Mouse (Mus musculus) heart, embryonic 12.5 days (tissue): ENCODE results near the gene Dnttip2. TPM values are rescaled to one million over a fixed set of nuclear protein-coding genes. Genes with fewer than 3 reads are reported as not detected.

Experiments
- ATAC-seq: fragments of 200-750 bp; cut with Nextera tagmentation; 2 replicates; pipeline ENCODE4 v1.8.0; 2017; ENCODE audit warnings: moderate TSS enrichment, moderate library complexity; ENCODE audit not compliant: insufficient number of reproducible peaks, low FRiP score
- H3K27ac ChIP-seq: fragments of 300-500 bp; sonication (generic); 2 replicates; pipeline ENCODE4 v1.5.1; 2016; ENCODE audit warnings: mild to moderate bottlenecking, moderate library complexity; ENCODE audit not compliant: poor library complexity, severe bottlenecking
- H3K27me3 ChIP-seq: fragments of 300-500 bp; sonication (generic); replicated peaks from 2 replicates; pipeline ENCODE4 v1.6.1; 2016; ENCODE audit warnings: mild to moderate bottlenecking, moderate library complexity
- H3K36me3 ChIP-seq: fragments of 300-500 bp; sonication (generic); 2 replicates; pipeline ENCODE4 v1.6.1; 2016; ENCODE audit warnings: mild to moderate bottlenecking, moderate library complexity
- H3K4me1 ChIP-seq: fragments of 300-500 bp; sonication (generic); replicated peaks from 2 replicates; pipeline ENCODE4 v1.6.1; 2016; ENCODE audit warnings: mild to moderate bottlenecking
- H3K4me2 ChIP-seq: fragments of 300-500 bp; sonication (generic); 2 replicates; pipeline ENCODE4 v1.6.1; 2016; ENCODE audit warnings: mild to moderate bottlenecking, moderate library complexity
- H3K4me3 ChIP-seq: fragments of 300-500 bp; sonication (generic); 2 replicates; pipeline ENCODE4 v1.5.1; 2016; ENCODE audit warnings: mild to moderate bottlenecking
- H3K9ac ChIP-seq: fragments of 300-500 bp; sonication (generic); 2 replicates; pipeline ENCODE4 v1.6.1; 2016; ENCODE audit warnings: mild to moderate bottlenecking, moderate library complexity
- H3K9me3 ChIP-seq: fragments of 300-500 bp; sonication (generic); replicated peaks from 2 replicates; pipeline ENCODE4 v1.6.1; 2016; ENCODE audit warnings: mild to moderate bottlenecking, moderate library complexity
- WGBS: fragments of 180-500 bp; shearing (Covaris S2); methylation state at CpG from one replicate; pipeline ENCODE4 v1.1.7; 2016; 5-methylcytosine and 5-hydroxymethylcytosine counted together
- polyA plus RNA-seq: library from polyadenylated mRNA; unstranded; fragments of >200 nt; fragmentation: Nextera tagmentation; extraction: Ambion mirVana; gene quantifications from 2 replicates; pipeline ENCODE4 v1.2.1, GENCODE M21; 2016

Dnttip2 gene
- polyA plus RNA-seq, 1 experiment from 2014 or later: 50.1 TPM

DNA sequence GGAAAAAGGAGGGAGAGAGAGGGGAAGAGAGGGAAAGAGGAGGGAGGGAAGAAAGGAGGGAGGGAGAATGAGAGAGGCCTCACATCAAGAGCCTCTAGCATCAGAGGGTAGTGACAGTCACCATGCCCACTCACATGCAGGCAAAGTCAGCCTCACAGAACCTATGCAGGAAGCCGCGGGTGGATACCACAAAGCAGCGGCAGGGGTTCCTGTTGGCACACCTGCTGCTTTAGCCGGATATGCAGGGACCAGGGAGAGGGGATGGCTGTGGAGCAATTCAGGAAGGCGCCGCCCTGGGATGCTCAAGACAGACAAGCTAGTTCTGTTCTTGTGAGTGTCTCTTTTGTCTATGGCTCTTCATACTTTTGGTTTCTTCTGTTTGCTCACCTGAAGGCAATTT, 34.8 kb downstream of the Dnttip2 start:
- H3K27me3 ChIP-seq: peaks cover 64% of the 10 kb centered on the region

DNA sequence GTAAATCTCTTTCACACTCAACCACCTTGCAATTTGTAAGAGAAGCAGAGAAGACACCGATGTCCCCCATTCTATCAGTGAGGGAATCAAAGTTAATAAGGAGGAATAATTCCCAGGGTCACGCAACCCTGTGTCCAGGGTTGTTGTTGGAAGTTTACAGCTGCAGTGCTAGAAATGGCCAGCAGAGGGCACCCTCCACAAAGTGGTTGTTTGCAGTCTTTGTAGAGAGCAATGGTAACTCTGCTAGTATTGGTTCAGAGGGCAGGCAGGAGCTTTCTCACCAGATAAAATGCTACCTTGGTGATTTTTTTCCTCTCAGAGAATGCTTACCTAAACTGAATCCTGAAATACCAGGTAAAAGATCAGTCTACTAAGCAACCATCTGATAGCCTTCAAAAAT, 37.9 kb downstream of the Dnttip2 start:
- 20% methylated on average over 2 of the region's 2 CpGs for WGBS
- Histone ChIP-seq H3K36me3 (no peaks in the 10 kb centered on the region), H3K27ac (no peak overlapping the region), H3K4me2 (no peak overlapping the region), H3K4me3 (no peak overlapping the region), H3K9me3 (no peaks in the 10 kb centered on the region), H3K9ac (no peak overlapping the region), H3K4me1 (peaks cover 15% of the 10 kb centered on the region), H3K27me3 (peaks cover 54% of the 10 kb centered on the region)
- no peak for ATAC-seq

More for the DNA sequence above, 34.8 kb downstream of the Dnttip2 start:
- H3K27ac ChIP-seq: no peak overlapping the region
- H3K4me2 ChIP-seq: no peak overlapping the region
- no peak for ATAC-seq
- peaks cover 3% of the 10 kb centered on the region for H3K4me1 ChIP-seq
- no peak overlapping the region for H3K9ac ChIP-seq
- H3K4me3 ChIP-seq: no peak overlapping the region
- no peaks in the 10 kb centered on the region for H3K9me3 ChIP-seq
- H3K36me3 ChIP-seq: no peaks in the 10 kb centered on the region
- 22% methylated on average over 6 of the region's 6 CpGs for WGBS

DNA sequence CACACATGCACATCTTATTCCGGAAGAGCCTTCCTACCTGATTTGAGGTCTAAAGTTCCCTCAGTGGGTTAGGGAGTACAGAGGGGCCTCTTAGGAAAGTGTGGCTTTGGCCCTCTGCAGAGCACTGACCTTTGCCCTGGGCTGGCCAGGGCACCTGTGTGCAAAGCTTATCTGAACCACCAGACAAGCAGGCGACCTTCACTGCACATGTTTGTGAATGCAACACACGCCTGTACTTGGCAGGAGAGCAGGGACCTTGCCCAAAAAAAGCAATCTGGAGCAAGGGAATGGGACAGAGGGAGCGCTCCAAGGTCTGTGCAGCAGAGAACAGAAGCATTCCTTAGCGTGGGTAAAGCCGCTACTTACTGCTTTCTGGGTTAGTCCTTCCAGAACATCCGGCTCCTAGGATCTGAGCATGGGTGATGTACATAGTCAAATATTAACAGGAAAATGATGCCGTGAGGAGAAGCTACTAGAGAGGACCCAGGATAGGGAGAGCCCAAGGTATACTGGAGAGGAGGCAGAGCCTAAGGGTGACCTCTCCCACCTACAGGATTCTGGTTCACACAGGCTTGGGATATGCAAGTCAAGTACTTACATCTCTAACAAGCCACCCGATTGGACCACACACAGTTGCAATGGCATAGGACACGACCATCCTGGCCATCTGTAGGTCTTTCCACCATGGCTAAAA, 38.9 kb downstream of the Dnttip2 start:
- peaks cover 60% of the 10 kb centered on the region for H3K27me3 ChIP-seq
- no peak overlapping the region for H3K9ac ChIP-seq
- H3K4me2 ChIP-seq: no peak overlapping the region
- no peak overlapping the region for H3K27ac ChIP-seq
- no peaks in the 10 kb centered on the region for H3K36me3 ChIP-seq
- WGBS: 70% methylated on average over 10 of the region's 10 CpGs
- H3K4me3 ChIP-seq: no peak overlapping the region
- H3K4me1 ChIP-seq: peaks cover 18% of the 10 kb centered on the region
- ATAC-seq: no peak
- H3K9me3 ChIP-seq: no peaks in the 10 kb centered on the region

DNA sequence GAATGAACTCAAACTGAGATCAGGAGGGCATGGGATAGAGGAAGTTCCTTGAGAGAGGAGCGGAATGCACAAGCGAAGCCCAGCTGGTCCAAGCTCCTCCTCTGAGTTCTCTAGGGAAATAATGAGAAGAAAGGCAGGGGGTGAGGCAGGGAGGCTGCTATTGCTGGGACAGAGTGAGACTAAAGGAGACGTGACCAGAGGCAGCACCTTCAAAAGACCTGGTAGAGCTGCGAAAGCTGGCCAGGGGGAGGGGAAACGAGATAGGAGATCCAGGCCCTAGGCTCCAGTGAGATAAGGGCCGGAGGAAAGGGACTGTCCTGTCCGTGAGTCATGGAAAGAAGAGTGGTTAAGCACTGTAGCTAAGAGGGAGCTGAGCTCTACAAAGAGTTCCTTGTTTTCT, 39.7 kb downstream of the Dnttip2 start:
- H3K36me3 ChIP-seq: no peaks in the 10 kb centered on the region
- peaks cover 18% of the 10 kb centered on the region for H3K4me1 ChIP-seq
- peak overlapping the region; percentile 33; the same call in 1 of the 2 replicates for H3K4me2 ChIP-seq
- 10% methylated on average over 7 of the region's 7 CpGs for WGBS
- no peaks in the 10 kb centered on the region for H3K9me3 ChIP-seq
- peaks cover 59% of the 10 kb centered on the region for H3K27me3 ChIP-seq
- ATAC-seq: peak; percentile 43; the same call in 1 of the 2 replicates
- no peak overlapping the region for H3K9ac ChIP-seq
- H3K4me3 ChIP-seq: no peak overlapping the region
- no peak overlapping the region for H3K27ac ChIP-seq

DNA sequence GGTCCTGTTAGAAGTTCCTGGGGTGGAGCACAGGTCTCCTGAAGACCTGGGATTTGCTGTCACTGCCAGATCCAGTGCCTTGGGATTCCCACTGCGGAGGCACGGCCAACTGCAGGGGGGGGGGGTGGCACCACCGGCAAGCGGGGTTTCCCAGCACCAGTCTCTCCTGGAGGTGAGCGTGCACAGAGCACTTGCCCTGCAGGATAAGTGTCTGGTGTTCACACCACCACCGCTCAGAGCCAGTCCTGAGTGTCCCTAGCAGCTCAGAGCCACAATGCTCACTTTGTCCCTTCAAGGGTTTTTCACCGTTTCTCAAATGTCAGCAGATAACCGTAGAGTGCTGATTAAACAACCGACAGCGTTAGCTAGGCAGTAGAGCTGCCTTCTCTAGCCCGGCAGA, 42.4 kb downstream of the Dnttip2 start:
- Histone ChIP-seq H3K9me3 (no peaks in the 10 kb centered on the region), H3K4me1 (peaks cover 18% of the 10 kb centered on the region), H3K27ac (no peak overlapping the region), H3K4me2 (peak overlapping the region; percentile 57), H3K4me3 (peak overlapping the region; percentile 15; the same call in 1 of the 2 replicates), H3K36me3 (no peaks in the 10 kb centered on the region), H3K27me3 (peaks cover 60% of the 10 kb centered on the region), H3K9ac (no peak overlapping the region)
- ATAC-seq: no peak
- WGBS: 7% methylated on average over 11 of the region's 11 CpGs

DNA sequence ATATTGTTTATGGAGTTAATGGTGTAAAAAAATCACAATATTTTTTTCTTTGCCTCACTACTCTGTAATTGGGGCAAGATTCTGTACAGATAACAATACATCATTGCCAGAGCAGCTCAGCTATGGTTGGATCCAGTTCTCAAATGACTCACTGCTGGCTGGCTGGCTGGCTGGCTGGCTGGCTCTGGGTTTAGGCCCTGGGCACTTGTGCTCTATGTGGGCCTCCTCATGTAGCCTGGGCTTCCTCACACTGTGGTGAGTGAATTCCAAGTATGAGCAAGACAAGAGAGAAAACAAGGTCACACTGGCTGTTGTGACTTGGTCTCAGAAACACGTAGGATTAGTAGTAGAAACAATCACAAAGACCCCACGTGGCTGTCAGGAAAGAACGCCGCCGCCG, 43.2 kb downstream of the Dnttip2 start:
- Histone ChIP-seq H3K9me3 (no peaks in the 10 kb centered on the region), H3K4me2 (no peak overlapping the region), H3K4me3 (no peak overlapping the region), H3K9ac (no peak overlapping the region), H3K4me1 (peaks cover 18% of the 10 kb centered on the region), H3K27me3 (peaks cover 66% of the 10 kb centered on the region), H3K27ac (no peak overlapping the region), H3K36me3 (no peaks in the 10 kb centered on the region)
- ATAC-seq: no peak
- 77% methylated on average over 6 of the region's 6 CpGs for WGBS

DNA sequence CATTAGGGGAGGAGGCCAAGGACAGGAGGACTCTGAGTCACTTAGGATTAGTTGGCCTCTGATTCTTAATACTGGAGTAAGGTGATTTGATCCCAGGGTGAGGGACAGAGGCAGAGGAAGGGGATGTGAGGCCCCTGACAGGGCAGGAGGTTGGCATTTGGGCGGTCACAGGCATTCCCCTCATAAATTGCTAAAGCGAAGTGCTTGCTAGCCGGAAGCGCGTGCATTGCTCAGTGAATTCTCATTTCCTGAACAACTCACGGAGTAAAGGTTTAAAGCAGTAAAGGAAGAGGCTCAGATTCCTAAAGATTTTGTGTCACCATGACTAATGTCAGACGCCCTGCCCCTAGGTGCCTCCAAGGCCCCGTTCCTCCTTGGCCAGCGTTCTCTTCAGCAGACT, 48.0 kb downstream of the Dnttip2 start:
- WGBS: 73% methylated on average over 9 of the region's 9 CpGs

DNA sequence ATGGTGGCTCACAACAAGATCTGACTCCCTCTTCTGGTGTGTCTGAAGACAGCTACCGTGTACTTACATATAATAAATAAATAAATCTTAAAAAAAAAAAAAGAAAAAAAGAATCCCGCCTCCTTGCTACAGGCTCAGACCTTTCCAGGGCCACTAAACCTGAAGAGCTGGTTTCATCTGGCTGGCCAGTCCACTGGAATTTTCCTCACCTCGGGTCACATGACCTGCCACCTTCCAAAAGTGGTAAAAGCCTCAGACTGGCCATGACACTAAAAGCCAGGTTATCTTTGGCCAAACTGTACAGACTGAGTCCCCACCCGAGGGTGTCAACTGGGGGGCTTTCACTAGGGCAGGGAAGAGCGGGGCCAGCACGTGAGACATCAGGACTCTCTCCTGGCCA, 49.7 kb downstream of the Dnttip2 start:
- no peaks in the 10 kb centered on the region for H3K36me3 ChIP-seq
- 84% methylated on average over 6 of the region's 6 CpGs for WGBS
- H3K9me3 ChIP-seq: no peaks in the 10 kb centered on the region
- no peak overlapping the region for H3K27ac ChIP-seq
- no peaks in the 10 kb centered on the region for H3K4me1 ChIP-seq
- no peak overlapping the region for H3K4me2 ChIP-seq
- no peak for ATAC-seq
- H3K9ac ChIP-seq: no peak overlapping the region
- H3K4me3 ChIP-seq: no peak overlapping the region
- peaks cover 77% of the 10 kb centered on the region for H3K27me3 ChIP-seq

More for the DNA sequence above, 48.0 kb downstream of the Dnttip2 start:
- H3K36me3 ChIP-seq: no peaks in the 10 kb centered on the region
- no peak overlapping the region for H3K27ac ChIP-seq
- no peak overlapping the region for H3K9ac ChIP-seq
- H3K27me3 ChIP-seq: peaks cover 82% of the 10 kb centered on the region
- H3K4me1 ChIP-seq: 0 out of 2 replicates have a peak, but pooled peaks cover 3% of the 10 kb centered on the region
- H3K4me2 ChIP-seq: no peak overlapping the region
- H3K4me3 ChIP-seq: no peak overlapping the region
- no peaks in the 10 kb centered on the region for H3K9me3 ChIP-seq
- ATAC-seq: no peak

DNA sequence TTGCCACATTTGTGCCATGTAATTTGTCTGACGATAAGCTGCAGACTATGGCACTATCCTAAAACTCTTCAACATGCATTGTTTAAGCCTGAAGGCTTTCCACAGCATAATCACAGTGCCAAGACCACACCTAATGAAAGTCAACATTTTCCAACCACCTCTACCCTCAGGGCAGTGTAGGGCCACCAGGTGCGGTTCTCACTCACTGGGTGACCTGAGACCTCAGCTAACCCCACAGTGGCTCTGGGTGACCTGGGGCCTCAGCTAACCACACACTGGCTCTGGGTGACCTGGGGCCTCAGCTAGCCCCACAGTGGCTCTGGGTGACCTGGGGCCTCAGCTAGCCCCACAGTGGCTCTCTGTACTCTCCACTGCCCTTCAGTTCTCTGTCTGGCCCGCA, 50.3 kb downstream of the Dnttip2 start:
- Histone ChIP-seq H3K4me1 (no peaks in the 10 kb centered on the region), H3K9me3 (no peaks in the 10 kb centered on the region), H3K4me2 (no peak overlapping the region), H3K27ac (no peak overlapping the region), H3K27me3 (peaks cover 77% of the 10 kb centered on the region), H3K36me3 (no peaks in the 10 kb centered on the region), H3K4me3 (no peak overlapping the region), H3K9ac (no peak overlapping the region)
- ATAC-seq: no peak
- WGBS: 89% methylated on average over 3 of the region's 3 CpGs

DNA sequence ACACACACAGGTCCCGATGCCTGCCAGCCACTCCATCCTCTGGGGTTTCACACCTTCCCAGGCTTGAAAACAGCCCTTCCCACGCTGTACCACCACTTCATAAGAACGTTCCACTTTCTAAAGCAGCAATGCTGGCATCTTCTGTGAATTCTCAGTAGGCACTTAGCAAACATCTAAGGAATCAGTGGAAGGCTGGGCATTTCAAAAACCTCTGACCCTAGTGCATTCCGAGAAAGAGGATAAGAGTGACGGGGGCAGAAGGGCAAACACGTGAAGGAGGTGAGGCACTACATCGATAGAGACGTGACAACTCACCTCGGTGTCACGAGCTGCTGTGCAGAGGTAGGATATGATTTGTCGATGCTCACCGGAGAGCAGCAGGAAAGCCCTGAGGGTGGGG, 56.3 kb downstream of the Dnttip2 start:
- no peak for ATAC-seq
- H3K27me3 ChIP-seq: peaks cover 77% of the 10 kb centered on the region
- WGBS: 58% methylated on average over 12 of the region's 12 CpGs

DNA sequence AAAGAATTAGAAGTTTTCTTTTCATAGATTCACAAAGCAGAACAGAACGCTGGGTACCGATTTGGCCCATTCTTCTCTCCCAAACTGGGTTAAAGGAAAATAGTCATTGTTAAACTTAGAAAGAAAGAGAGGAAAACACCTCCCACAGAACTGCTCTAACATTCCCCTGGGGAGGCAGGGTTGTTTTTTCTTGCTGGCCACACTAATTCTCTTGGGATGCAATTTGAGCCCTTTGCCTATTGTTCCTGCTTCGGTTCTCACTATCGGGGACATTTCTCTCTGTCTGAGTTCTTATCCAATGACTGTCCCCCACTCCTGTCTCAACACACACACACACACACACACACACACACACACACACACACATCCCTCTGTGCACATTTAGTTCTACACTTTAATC, 59.3 kb downstream of the Dnttip2 start:
- H3K4me3 ChIP-seq: no peak overlapping the region
- H3K27me3 ChIP-seq: peaks cover 80% of the 10 kb centered on the region
- no peak overlapping the region for H3K27ac ChIP-seq
- H3K36me3 ChIP-seq: no peaks in the 10 kb centered on the region
- H3K4me2 ChIP-seq: no peak overlapping the region
- peaks cover 15% of the 10 kb centered on the region for H3K4me1 ChIP-seq
- H3K9ac ChIP-seq: no peak overlapping the region
- no peaks in the 10 kb centered on the region for H3K9me3 ChIP-seq
- ATAC-seq: no peak
- WGBS: 43% methylated on average over 4 of the region's 4 CpGs

More for the DNA sequence above, 56.3 kb downstream of the Dnttip2 start:
- no peaks in the 10 kb centered on the region for H3K36me3 ChIP-seq
- no peaks in the 10 kb centered on the region for H3K9me3 ChIP-seq
- no peak overlapping the region for H3K4me2 ChIP-seq
- H3K4me3 ChIP-seq: no peak overlapping the region
- no peak overlapping the region for H3K9ac ChIP-seq
- H3K4me1 ChIP-seq: peaks cover 10% of the 10 kb centered on the region
- H3K27ac ChIP-seq: no peak overlapping the region

DNA sequence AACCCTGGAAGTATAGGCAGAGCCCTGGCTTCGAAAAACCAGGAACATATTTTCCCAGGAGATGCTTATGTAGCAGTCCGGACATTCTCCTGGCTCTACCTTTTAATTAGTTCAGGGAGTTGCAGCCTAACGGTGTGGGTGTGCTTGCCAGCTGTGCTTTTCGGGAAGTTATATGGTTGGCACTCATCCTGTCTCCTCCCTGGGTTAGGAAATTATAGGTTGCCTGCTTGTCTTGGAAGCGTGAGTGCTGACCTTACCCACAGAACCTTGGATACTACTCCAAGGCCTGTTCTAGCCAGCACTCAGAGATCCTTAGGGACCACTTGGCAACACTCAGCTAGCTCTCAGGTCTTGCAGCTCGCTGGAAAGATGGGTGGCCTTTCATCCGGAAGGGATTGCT, 59.7 kb downstream of the Dnttip2 start:
- ATAC-seq: no peak
- no peak overlapping the region for H3K4me3 ChIP-seq
- no peak overlapping the region for H3K4me2 ChIP-seq
- WGBS: 50% methylated on average over 7 of the region's 7 CpGs
- no peaks in the 10 kb centered on the region for H3K36me3 ChIP-seq
- peaks cover 15% of the 10 kb centered on the region for H3K4me1 ChIP-seq
- H3K9ac ChIP-seq: 0 out of 2 replicates have a peak overlapping the region, but pooled peaks have one; percentile 38
- no peaks in the 10 kb centered on the region for H3K9me3 ChIP-seq
- H3K27ac ChIP-seq: no peak overlapping the region
- H3K27me3 ChIP-seq: peaks cover 83% of the 10 kb centered on the region
